Mouse (Mus musculus): ENCODE data around the gene Rybp. TPM values are rescaled to one million over a fixed set of nuclear protein-coding genes. Genes with fewer than 3 reads are reported as not detected.

The Rybp gene
- total RNA-seq, 2 experiments from 2014 or later: 4.3 to 5.0 TPM

DNA sequence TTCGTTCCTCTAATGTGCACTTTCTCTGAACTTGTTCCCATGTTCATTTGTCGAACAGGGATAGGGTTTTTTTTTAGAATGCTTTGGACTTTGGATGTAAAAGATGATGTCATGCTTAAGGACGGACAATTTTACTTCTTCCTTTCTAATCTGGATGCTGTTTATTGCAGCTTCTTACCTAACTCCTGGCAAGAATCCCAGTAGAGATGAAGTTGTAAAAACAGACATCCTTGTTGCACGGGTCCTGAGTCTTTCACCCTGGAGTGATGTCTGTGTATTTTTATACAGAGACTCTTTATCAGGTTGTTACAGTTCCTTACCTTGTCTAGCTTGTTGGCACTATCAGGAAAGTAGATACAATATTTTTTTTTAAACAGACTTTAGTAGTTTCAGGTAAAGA, 65.5 kb downstream of the Rybp start:
- DNase-seq: no peak
- intact Hi-C loops (cut with DNase I): no loop called here

DNA sequence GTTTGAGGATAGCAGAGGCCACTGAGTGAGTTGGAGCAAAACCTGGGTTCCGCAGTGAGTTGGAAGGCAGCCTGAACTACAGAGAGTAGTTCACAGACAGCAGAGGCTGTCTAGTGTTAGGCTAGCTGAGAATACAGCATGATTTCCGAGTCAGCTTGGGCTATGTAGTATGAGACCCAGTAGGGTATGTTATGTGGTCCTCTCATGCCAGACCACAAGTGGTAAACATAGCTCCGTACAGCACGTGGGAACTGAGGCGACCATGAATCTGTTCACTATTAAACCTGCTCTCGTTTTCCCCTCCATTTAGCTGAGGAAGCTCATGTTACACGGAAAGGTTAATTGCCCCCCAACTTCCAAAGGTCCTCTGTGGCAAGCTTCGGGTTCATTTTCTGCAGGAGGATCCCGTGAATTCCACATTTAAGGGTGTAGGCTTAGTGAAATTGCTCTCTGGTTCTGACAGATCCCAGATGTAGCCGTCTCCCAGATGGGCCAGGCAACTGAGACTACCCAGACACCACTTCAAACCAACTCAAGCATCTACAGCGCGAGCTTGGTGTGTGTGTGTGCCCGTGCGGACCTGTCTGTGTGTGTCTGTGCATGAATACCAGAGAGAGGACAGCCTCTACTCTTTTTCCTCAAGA, 66.2 kb downstream of the Rybp start:
- intact Hi-C loops (cut with DNase I): no loop called here
- no peak for DNase-seq

DNA sequence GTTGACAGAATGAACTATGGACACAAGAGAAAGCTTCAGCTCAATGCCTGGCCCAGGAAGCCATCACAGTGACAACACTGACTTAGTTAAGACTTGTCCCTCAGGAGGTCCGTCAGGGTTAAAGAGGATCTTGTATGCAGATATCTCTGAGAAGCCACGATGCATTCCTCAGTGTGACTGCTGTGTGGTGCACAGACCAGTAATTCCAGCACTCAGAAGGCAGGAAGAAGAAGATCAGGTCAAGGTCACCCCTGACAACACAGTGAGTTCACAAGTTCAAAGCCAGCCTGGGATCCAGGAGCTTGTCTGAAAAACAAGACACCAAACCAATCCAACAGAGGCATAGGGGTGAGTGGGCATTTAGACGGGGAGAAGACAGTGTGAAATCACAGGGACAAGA, 67.3 kb downstream of the Rybp start:
- intact Hi-C loops (cut with DNase I): no loop called here
- DNase-seq: no peak

DNA sequence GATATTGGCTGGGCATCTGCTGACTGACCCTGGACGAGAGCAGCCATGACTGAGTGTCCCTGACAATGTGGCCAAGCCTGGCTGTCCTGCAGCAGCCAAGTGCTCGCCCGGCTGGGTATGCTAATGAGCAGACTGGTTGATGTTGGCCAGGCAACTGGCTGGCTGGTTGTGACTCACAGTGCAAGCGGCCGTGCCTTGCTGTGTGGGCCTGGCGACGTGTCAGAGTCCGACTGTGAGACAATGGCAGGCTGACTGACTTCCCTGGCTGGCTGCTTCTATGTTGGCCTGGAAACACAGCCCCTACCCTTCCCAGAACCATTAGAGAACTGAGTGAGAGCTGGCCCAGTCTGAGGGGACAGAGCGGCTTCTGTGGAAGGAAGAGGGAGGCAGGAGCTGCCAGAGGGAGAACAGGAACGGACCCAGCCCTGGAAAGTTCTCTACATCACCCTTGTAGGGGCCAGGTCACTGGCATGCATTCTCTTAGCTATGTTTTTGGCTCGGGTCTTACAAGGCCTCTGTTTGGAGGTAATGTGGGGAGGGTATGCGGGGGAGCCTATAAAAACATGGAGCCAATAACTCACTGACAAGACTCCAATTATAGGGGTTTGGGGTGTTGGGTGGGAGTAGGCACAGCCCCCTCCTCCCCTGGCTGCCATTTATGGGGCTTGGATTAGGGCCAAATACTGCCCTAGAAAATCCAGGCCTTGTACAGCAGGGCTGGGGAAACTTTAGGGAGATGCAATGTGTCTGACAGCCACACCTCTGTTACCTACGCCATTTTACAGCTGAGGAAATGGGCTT, 68.5 kb downstream of the Rybp start:
- intact Hi-C loops (cut with DNase I): no loop called here

DNA sequence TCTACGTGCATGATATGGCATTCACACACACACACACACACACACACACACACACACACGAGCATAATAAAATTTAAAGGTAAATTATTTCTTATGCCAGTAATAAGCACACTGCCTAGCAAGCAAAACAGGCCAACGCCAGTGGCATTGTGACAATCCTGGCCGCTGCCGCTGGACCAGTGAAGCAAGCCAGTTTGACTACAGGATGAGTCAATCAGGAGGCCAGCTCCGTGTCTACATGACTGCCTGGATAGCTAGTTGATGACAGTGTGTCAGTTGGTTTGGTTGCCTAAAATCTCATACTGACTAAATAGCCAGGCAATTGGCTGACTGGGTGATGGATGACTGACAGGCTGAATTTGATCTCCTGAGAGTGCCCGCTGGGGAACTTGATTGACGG, 69.8 kb downstream of the Rybp start:
- no peak for DNase-seq
- intact Hi-C loops (cut with DNase I): no loop called here

More for the DNA sequence above, 68.5 kb downstream of the Rybp start:
- peak in 1 of 2 experiments; percentile 30 for DNase-seq

DNA sequence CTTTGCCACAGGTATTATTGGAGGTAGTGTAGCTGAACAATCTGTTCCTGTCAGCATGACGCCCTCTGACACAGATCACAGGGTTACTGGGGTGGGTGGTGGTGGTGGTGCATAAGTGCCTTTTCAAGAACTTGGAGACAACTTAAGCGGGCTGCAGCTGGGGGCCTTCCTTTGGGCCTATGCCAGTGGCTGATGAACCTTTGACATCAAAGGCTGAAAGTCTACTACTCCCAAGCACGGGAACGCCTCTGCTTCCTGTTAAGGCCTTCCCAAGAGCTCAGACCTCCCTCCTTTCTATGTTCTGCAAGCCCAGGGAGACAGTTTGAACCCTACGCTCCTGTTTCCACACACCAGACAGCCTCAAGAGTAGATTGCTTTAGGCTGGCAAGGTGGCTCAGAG, 70.3 kb downstream of the Rybp start:
- DNase-seq: no peak
- intact Hi-C loops (cut with DNase I): no loop called here

DNA sequence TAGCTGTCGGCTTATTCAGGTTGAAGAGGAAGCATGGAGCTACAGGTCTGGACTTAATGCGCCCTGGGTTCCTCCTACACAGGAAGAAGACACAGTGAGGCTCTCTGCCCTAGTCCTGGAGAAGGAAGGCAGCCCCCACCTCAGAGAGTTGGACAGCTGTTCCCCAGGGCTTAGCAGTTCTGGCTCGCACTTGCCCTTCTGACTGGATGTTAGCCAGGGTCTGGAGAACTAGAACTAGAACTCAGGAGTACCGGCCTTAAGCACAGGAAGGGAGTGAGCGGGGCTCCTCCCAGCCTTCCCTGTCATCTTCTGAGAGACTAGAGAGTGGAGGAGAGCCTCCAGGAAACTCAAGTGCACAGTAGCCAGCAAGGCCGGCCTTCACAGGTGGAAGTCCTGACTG, 71.5 kb downstream of the Rybp start:
- intact Hi-C loops (cut with DNase I): no loop called here
- DNase-seq: no peak

DNA sequence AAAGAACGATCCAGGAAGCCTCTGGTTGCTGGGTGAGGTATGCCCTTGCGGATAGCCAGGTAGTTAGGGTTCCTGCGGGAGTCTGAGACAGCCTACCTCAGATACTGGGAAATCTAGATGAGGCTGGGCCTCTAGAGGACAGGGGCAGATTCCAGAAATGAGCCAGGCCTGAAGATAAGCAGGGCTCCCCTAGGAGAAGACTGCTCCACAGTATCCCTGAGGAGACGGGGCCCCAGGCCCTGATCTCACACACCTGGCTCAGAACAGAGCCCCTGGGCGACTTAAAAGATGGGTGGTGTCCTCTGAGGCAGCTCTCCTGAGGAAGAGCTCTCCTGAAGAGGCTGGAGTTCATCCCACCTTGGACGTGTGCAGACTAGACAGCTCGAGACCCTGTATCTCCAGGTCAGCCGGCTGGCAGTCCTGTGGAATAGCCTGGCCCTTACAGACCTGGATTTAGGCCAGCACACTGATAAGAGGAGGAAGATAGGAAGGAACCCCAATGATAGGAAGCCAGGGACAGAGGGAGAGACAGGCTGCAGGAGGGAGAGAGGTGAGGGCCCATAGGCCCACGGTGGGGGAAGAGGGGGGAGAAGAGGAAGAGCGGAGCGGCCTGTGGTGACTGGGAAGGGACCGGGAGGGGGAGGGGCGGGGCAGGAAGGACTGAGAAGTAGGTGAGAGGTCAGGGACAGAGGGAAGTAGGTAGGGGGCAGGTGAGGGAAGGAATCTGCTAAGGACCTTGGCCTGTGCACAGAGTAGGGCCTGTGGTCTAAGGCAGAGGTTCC, 73.0 kb downstream of the Rybp start:
- peak in 1 of 2 experiments; percentile 8 for DNase-seq
- intact Hi-C loops (cut with DNase I): no loop called here

DNA sequence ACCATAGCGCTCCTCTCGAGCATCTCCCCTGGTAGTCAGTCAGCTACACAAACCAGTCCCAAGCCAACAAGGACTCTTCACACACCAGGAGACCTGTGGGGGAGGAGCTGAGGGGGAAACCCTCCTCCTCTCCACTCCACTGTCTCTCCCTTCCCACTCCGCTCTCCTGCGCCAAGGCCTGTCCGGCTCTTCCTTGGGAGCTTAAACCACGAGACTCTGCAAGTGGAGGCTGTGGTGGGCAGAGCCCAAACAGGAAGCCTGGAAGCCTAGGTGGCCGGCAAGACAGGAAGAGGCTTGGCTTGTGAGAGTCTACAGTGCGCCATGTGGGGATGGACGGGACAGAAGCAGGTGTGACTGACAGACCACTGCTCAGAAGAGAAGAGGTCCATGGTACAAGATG, 73.7 kb downstream of the Rybp start:
- peak in 1 of 2 experiments; percentile 6 for DNase-seq
- intact Hi-C loops (cut with DNase I): no loop called here

DNA sequence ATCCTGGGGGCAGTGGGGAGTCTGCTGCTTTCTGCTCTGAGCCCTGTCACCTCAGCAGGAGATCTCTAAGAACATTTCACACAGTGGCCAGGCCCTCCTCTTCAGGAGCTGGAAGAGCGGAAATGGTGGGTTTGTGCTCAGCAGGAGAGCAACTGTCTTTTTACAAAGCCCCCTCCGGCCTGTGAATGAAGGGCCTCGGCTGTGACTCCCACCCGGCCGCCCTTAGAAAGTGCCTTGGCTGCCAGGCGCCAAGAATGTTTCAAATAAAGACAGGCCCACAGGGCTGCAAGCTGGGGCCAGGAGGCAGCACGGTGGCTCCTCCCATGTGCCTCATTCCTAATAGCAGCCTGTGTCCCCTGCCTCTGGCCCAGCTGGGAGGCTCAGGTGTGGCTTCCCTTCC, 74.5 kb downstream of the Rybp start:
- peak in 1 of 2 experiments; percentile 7 for DNase-seq
- intact Hi-C loops (cut with DNase I): no loop called here

DNA sequence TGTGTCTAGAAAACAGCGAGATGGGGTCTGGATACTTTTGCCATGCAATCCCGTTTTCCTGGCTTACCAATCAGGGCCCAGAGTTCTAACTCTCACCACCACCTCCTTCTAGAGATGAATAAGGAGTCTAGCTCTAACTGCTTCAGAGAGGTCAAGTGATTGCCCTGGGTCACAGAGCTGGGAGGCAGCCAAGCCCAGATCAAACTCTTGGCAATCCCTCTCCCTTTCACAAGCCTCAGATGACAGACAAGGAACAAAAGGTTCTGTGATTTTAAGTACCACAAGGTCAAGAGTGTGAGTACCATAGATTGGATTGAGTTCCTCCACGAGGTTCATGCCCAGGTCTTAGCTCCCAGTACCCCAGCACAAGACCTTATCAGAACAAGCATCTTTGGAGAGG, 75.6 kb downstream of the Rybp start:
- no peak for DNase-seq
- intact Hi-C loops (cut with DNase I): no loop called here

DNA sequence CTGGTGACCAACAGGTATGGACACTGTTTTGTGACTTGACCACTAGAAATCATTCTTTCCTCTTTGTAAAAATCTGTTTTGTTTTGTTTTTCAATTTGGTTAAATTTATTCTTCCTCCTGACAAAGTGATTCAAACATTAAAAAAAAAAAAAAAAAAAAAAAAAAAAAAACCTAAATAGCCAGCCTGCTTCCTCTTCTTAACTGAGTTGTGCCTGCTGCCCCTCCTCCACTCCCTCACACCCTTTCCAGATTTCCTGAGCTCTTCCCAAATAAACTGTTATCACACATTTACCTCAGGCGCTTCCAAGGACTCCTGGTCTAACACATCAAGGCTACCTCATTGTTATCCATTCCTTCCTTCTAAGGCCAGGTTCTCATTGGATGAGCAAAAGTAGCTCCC, 76.8 kb downstream of the Rybp start:
- intact Hi-C loops (cut with DNase I): no loop called here
- no peak for DNase-seq

DNA sequence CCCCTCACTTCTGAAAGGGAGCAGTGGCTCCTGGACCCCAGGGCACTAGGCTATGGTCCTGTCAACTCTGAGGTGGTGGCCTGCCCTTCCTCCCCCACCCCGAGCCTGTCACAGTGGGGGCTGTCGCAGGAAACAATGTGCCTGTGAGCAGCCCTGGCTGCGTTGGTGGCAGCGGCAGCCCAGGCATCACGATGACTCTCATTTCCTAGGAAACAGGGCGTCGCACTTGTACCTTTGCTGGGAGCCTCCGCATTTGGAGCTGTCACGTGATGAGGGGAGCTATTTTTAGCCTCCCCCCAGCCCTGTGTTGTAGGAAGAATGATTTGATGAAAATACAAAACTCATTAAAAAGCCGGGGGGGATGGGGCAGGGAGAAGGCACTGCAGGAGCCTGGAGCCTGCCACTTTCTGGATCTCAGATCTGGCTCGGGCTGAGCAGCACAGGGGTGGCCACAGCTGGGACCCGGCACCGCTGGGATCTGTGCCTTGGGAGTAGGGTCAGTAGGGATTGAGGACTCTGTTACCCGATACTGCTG, 80.5 kb downstream of the Rybp start:
- intact Hi-C loops (cut with DNase I): no loop called here
- no peak for DNase-seq

DNA sequence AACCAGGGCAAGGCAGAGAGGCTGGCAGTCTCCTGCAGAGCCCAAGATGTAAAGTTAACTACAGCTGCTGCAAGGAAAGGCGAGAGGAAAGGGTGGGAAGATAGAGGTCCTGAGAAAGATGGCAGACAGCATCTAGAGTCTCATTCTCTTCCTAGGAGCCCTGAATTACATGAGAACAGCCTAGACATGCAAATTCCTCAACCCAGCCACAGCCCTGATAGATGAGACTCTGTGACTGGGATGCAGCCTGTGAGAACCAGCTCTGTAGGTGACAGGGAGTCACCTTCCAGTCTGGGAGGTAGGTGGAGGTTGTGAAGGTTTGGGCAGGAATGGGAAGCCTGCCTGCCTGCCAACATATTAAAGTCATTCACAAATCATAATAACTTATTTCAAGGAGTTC, 81.0 kb downstream of the Rybp start:
- intact Hi-C loops (cut with DNase I): no loop called here
- no peak for DNase-seq

DNA sequence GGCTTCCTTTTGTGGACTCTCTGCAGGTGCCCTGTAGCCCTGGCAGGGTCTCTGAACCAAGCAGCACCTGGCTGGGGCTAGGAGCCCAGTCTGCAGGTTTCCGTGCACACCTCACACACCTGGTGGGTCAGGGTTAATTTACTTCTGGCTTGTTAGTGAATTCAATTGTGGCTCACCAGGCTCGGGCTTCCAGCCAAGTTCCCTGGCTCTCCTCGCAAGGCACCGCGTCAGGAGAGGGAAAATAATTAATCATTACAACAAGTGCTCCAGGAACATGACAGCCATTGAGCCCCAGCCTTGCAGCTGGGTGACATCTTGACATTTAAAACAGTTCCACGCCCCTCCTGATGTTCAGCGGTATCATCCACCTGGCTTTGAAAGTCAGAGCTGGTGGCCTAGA, 82.8 kb downstream of the Rybp start:
- no peak for DNase-seq
- intact Hi-C loops (cut with DNase I): no loop called here

DNA sequence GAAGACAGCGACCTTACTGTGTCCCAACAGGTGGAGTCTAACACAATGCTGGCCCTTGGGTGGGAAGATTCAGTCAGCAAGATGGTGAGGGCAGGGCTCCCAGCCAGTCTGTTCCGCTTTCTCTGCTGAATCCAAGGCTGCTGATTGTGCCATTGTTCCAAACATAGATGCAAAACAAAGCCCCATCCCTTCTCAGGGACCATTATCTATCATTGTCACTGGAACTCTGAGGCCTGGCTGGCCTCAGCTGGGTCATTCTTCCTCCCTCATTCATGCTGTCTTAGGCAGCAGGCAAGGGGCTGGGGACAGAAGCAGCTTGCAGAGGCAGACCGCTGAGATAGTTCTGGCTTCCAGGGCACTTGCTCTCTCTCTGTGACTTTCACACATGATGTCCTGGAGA, 83.8 kb downstream of the Rybp start:
- DNase-seq: no peak
- intact Hi-C loops (cut with DNase I): no loop called here

DNA sequence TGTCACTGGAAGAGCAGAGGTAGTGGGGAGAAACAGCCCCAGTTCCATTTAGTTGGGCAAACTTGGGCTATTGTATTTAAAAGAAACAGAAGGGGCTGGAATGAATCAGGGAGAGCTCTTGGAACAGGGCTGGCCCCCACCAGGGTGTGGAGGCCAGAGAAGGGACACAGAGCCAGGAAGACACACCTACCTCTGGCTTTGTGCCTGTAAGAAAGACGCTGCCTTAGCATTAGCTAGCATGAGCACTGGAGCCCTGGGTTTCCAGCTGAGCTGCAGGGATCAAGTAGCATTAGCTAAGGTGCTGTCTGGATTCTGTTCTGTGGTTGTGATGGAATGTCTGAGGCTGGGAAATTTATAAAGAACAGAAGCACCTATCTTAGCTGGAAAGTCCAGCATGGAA, 85.2 kb downstream of the Rybp start:
- no peak for DNase-seq
- intact Hi-C loops (cut with DNase I): no loop called here

DNA sequence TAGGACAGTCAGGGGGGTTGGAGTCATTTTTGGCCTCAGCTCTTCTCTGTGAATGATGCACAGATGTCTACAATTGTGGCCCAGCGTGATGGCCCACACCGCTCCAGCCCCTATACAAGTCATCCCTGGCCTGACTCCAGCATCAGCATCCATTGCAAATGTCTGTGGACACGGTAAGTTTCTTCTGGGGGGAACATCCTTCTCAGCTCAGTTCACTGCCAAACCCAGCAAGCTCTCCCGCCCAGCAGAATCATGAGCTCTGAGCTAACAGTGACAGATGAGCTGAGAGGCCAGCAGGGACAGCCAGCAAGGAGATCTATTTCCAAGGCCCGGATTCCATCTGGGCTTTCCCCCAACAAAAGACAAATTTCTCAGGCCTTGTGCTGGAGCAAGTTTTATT, 90.2 kb downstream of the Rybp start:
- intact Hi-C loops (cut with DNase I): no loop called here
- DNase-seq: peak in 1 of 2 experiments; percentile 20

DNA sequence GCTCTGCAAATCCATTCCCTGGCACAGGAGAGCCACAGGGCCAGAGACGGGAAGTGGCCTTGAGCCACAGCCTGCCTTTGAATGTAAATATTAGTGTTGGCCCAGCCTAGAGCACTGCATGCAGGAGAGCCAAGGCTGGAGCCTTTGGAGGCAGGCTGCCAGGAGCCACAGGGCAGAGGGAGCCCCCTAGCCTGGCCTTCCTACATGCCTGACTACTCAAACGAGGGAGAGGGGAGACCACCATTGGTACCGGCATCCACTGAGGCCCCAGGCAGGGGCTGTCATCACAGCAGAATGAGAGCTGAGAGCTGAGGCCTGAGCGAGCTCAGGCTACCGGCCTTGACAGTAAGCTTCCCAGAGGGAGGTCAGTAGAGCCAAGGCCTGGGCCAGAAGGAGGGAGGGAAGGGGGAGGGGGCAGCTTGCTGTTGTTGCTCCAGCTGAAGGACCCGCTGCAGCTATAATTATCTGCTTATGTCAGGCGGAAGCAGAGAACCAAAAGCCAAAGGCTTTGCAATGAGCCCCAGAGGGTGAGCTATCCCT, 91.3 kb downstream of the Rybp start:
- DNase-seq: peak in 1 of 2 experiments; percentile 30
- intact Hi-C loops (cut with DNase I): no loop called here

DNA sequence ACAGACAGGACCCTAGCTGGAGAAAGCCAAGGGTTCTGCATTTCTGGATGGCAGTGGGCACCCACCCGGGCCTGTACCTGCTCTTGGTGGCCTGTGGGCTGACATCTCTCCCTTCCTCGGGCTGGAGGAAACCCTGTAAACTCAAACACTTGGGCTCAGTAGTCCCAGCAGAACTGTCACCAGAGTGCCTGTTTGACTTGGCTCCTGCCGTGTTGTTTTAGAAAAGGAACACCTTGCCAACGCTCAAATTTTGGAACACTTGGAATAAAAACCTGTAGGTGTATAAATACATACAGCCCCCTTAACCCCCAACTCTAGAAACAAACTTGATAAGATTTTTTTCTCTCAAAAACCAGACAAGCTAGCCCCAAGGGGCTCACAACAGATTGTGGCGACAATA, 92.2 kb downstream of the Rybp start:
- intact Hi-C loops (cut with DNase I): no loop called here

DNA sequence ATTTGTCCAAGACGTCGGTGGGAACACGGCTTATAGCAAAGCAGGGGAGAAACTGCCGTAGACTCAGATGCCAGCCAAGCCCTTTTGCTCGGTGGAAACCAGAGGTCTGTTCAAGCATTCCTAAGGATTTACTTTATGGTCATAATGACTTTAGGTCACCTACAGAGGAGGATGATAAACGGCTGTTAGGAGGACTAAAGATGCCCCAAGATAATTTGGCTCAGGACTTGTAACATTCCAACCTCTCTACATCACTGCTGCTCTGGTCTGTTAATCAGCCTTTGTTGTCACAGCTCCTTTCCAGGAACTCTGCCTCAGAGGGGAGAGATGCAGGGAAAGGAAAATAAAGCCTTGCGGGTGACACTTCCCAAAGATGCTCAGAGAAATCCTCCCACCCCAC, 93.5 kb downstream of the Rybp start:
- intact Hi-C loops (cut with DNase I): no loop called here
- DNase-seq: no peak

More for the DNA sequence above, 92.2 kb downstream of the Rybp start:
- no peak for DNase-seq
